Mouse (Mus musculus): ENCODE results near the gene Cdh16.
"Not testable (repeated sequence)": the region's sequence is repeated elsewhere in the genome, so short reads cannot be mapped to it uniquely, and the experiment has no call there.

Cdh16 gene

GRCm38 (mm10) chr8:104611613-104612012, 12.6 kb downstream of the Cdh16 start:
- DNase-seq = no peak

GRCm38 (mm10) chr8:104610185-104610766, 13.9 kb downstream of the Cdh16 start:
- DNase-seq = no peak

- no peak for DNase-seq
Observed at GRCm38 (mm10) chr8:104609222-104609621, 15.0 kb downstream of the Cdh16 start.

- no peak for DNase-seq
Observed at GRCm38 (mm10) chr8:104607944-104608343, 16.3 kb downstream of the Cdh16 start.

- DNase-seq = peak; percentile 37 to 66
Observed at GRCm38 (mm10) chr8:104606329-104606728, 17.9 kb downstream of the Cdh16 start.

- no peak for DNase-seq
Observed at GRCm38 (mm10) chr8:104603245-104603593, 21.0 kb downstream of the Cdh16 start.

GRCm38 (mm10) chr8:104602468-104603244, 21.5 kb downstream of the Cdh16 start:
- peak; percentile 91 to 94 for DNase-seq

- peak; percentile 41 to 63 for DNase-seq
Observed at GRCm38 (mm10) chr8:104601941-104602371, 22.2 kb downstream of the Cdh16 start.

- DNase-seq = no peak
Observed at GRCm38 (mm10) chr8:104601386-104601785, 22.8 kb downstream of the Cdh16 start.

GRCm38 (mm10) chr8:104598496-104598895, 25.7 kb downstream of the Cdh16 start:
- DNase-seq = peak; percentile 57 to 71

GRCm38 (mm10) chr8:104597656-104598055, 26.5 kb downstream of the Cdh16 start:
- no peak for DNase-seq

- peak in 1 of 2 experiments; percentile 38 for DNase-seq
Observed at GRCm38 (mm10) chr8:104595773-104596536, 28.2 kb downstream of the Cdh16 start.

GRCm38 (mm10) chr8:104594611-104595362, 29.4 kb downstream of the Cdh16 start:
- DNase-seq = no peak

- no peak for DNase-seq
Observed at GRCm38 (mm10) chr8:104593536-104594325, 30.5 kb downstream of the Cdh16 start.

- no peak for DNase-seq
Observed at GRCm38 (mm10) chr8:104592566-104592965, 31.6 kb downstream of the Cdh16 start.

- DNase-seq = no peak
Observed at GRCm38 (mm10) chr8:104591856-104592255, 32.3 kb downstream of the Cdh16 start.

GRCm38 (mm10) chr8:104591133-104591834, 32.9 kb downstream of the Cdh16 start, which contains the start of gene Pdp2:
TSS of gene Pdp2 (plus strand) at chr8:104591451.
- peak; percentile 88 to 91 for DNase-seq

GRCm38 (mm10) chr8:104590284-104590683, 33.9 kb downstream of the Cdh16 start:
- no peak for DNase-seq

GRCm38 (mm10) chr8:104584522-104584921, 39.7 kb downstream of the Cdh16 start:
- no peak for DNase-seq

GRCm38 (mm10) chr8:104577606-104578005, 46.6 kb downstream of the Cdh16 start:
- DNase-seq = not testable (repeated sequence)

- no peak for DNase-seq
Observed at GRCm38 (mm10) chr8:104576820-104577219, 47.4 kb downstream of the Cdh16 start.

All from kidney, postnatal 4 days (tissue).